Mouse (Mus musculus): ENCODE measurements around the gene Elk4.

DNA sequence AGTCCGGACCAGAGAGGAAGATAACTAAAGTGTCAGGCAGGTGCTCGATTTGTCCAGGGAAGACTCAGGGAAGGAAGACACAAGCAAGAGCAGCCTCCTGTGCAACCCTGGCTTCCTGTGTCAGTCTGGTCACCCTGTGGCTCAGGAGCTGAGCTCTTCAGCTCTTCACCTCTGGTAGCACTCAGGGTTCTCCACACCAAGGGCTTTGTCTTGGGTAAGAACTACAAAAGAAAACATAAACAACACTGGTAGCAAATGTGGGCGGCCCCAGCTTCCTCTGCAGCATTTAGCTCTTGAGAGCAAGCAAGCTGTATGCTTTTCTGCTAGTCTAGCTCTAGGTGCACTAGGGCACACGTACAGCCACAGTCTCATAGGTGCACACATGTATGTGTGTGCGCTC lies 31.3 kb downstream of the Elk4 start:
- no peak for TF ChIP-seq CTCF (IDR thresholded peaks at IDR 0.05; ENCODE audit: borderline replicate concordance, extremely low read depth, insufficient read depth, insufficient read length)
- TF ChIP-seq POLR2A (IDR thresholded peaks at IDR 0.05; ENCODE audit: borderline replicate concordance, extremely low read depth, insufficient read depth, insufficient read length, poor library complexity, severe bottlenecking), result no peak

All from brain, embryonic 14.5 days (tissue).